Mouse (Mus musculus) G1E (cell line): ENCODE measurements around the gene Dkc1. TPM values are rescaled to one million over a fixed set of nuclear protein-coding genes. Genes with fewer than 3 reads are reported as not detected.

ENCODE experiments used
- ATAC-seq: 2 replicates; pipeline ENCODE4 v1.8.0; 2016; ENCODE audit warnings: mild to moderate bottlenecking; ENCODE audit not compliant: insufficient number of reproducible peaks, poor library complexity, low FRiP score, severe bottlenecking; ENCODE audit errors: extremely low read depth
- DNase-seq: peaks from one replicate; pipeline ENCODE4 v3.0.0; 2012; ENCODE audit warnings: low spot score
- H3K27me3 ChIP-seq: 2 replicates; pipeline ENCODE4 v1.6.1; 2012; ENCODE audit warnings: mild to moderate bottlenecking, low read length, inconsistent platforms; ENCODE audit not compliant: insufficient read depth
- H3K36me3 ChIP-seq: replicated peaks from 2 replicates; pipeline ENCODE3; 2012; ENCODE audit warnings: mild to moderate bottlenecking, inconsistent platforms
- H3K4me1 ChIP-seq: 2 replicates; pipeline ENCODE4 v1.6.1; 2012; ENCODE audit warnings: low read depth, low read length, inconsistent platforms, mixed read lengths; ENCODE audit not compliant: insufficient read depth
- H3K4me3 ChIP-seq: 2 replicates; pipeline ENCODE4 v1.5.1; 2012; ENCODE audit warnings: low read depth, mild to moderate bottlenecking, inconsistent platforms, low read length, moderate library complexity, mixed read lengths
- H3K9me3 ChIP-seq: replicated peaks from 2 replicates; pipeline ENCODE4 v1.6.1; 2012; ENCODE audit warnings: inconsistent platforms
- CTCF ChIP-seq: IDR thresholded peaks from 2 replicates; pipeline ENCODE4 v1.5.1; 2012; ENCODE audit warnings: low read depth, low read length, inconsistent platforms, mixed read lengths
- GATA1 ChIP-seq: IDR thresholded peaks from 2 replicates; pipeline ENCODE4 v1.6.1; 2012; ENCODE audit warnings: borderline replicate concordance, low read length, inconsistent platforms, mixed read lengths
- GATA2 ChIP-seq: IDR thresholded peaks from 2 replicates; pipeline ENCODE4 v1.6.1; 2012; ENCODE audit warnings: low read depth, low read length, inconsistent platforms, borderline replicate concordance
- POLR2AphosphoS5 ChIP-seq: IDR thresholded peaks from 2 replicates; pipeline ENCODE4 v1.6.1; 2012; ENCODE audit warnings: low read depth, low read length, inconsistent platforms; ENCODE audit not compliant: insufficient replicate concordance
- TAL1 ChIP-seq: conservative IDR thresholded peaks from 2 replicates; pipeline ENCODE4 v1.6.1; 2012; ENCODE audit warnings: low read depth, low read length, inconsistent platforms, mixed read lengths
- polyA plus RNA-seq: library from polyadenylated mRNA; stranded (reverse); fragments of >175 nt; gene quantifications from 2 replicates; pipeline ENCODE4 v1.2.3, GENCODE M21; 2012
- total RNA-seq, 2 experiments: library from RNA; stranded (forward) in 1 of 2; stranded (reverse) in 1 of 2; fragments of 200-1000 nt in 1 of 2; fragments of >200 nt in 1 of 2; fragmentation: Nextera tagmentation in 1 of 2; gene quantifications; 2 replicates each; pipeline ENCODE4 v1.2.3; 2014 to 2017

Gene Dkc1
- total and polyA plus RNA-seq, 3 experiments: 17.2 to 270 (median 249) TPM

DNA sequence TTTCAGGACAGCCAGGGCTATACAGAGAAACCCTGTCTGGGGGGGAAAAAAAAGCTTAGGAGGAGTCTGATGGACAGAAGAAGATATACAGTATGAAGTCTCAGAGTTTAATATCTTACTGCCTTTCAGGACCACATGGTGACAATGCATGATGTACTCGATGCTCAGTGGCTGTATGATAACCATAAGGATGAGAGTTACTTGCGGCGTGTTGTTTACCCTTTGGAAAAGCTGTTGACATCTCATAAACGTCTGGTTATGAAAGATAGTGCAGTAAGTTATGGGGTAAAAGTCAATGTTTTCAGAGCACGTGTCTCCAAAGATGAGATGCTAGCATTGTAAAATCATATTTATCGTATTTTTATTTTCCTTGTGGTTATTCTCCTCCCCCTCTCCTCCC lies 6.6 kb downstream of the Dkc1 start:
- DNase-seq: no peak
- Histone ChIP-seq H3K36me3 (peaks cover 62% of the 10 kb centered on the region), H3K27me3 (no peaks in the 10 kb centered on the region), H3K9me3 (no peaks in the 10 kb centered on the region), H3K4me1 (peaks cover 26% of the 10 kb centered on the region; the same call in 1 of the 2 replicates), H3K4me3 (no peak overlapping the region)
- ATAC-seq: peak; percentile 45; the same call in 1 of the 2 replicates
- TF ChIP-seq POLR2AphosphoS5 (no peak), CTCF (no peak), TAL1 (no peak), GATA1 (no peak), GATA2 (no peak)

DNA sequence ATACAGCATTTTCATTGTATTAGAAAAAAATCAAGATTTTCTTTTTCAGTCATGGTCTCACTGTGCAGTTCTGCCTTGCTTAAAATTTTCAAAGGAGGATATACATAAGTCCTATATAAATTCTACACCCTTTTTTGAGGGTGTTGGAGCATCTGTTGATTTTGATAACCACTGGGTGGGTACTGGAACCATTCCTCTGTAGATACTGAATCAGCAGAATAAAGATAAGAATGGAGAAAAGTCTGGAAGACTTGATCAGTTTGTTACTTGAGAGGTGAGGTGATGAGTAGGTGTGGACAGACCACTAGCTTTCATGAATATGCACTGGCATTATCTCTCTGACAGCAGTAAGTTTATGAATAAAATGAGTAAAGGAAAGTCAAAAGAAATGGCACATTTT lies 19.9 kb downstream of the Dkc1 start:
- peak; percentile 68 for ATAC-seq
- Histone ChIP-seq H3K9me3 (no peaks in the 10 kb centered on the region), H3K4me1 (peaks cover 26% of the 10 kb centered on the region; the same call in 1 of the 2 replicates), H3K36me3 (peaks cover 37% of the 10 kb centered on the region), H3K4me3 (no peak overlapping the region), H3K27me3 (no peaks in the 10 kb centered on the region)
- DNase-seq: no peak
- TF ChIP-seq TAL1 (peak; percentile 48), GATA1 (no peak)

DNA sequence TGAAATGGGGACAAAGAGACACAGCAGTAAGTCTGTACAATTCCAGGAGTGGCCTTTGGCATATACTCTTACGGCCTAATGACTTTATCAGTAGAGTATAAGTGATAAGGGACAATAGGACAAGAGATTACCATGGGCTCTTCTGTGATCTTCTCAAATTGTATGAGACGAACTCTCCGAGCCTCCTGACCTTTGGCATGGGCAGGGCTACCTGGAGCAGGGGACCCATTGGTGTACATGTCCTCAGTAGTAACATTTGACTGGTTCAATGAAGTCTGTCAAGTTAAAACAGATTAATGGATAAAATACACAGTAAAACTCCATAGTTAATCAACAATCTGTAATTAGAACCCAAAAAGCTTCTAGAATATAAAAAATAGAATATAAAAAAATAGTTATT lies 30.0 kb downstream of the Dkc1 start:
- no peak overlapping the region for H3K4me3 ChIP-seq
- H3K27me3 ChIP-seq: no peaks in the 10 kb centered on the region
- H3K36me3 ChIP-seq: peaks cover 18% of the 10 kb centered on the region
- H3K9me3 ChIP-seq: no peaks in the 10 kb centered on the region
- DNase-seq: no peak
- H3K4me1 ChIP-seq: peaks cover 16% of the 10 kb centered on the region; the same call in 1 of the 2 replicates
- TF ChIP-seq CTCF (no peak), POLR2AphosphoS5 (no peak), TAL1 (no peak), GATA2 (no peak), GATA1 (no peak)
- no peak for ATAC-seq

DNA sequence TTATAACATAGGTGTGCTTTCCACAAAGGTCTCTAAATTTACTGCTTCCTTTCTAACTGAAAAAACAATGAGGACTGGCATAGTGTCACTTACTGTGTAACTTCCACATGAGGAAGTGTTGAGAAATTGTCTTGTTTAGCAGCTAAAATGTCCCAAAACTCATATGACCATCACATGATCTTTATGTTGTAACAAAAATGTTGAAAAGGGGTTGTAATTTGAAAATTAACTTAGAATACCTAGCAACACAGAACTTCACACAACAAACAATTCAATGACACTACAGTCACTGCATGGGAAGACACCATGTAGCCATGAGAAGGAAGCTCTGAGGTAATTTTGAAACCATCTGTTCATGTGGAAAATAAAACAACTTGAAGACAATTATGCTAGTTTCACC lies 31.2 kb downstream of the Dkc1 start:
- Histone ChIP-seq H3K36me3 (peaks cover 16% of the 10 kb centered on the region), H3K9me3 (no peaks in the 10 kb centered on the region), H3K27me3 (no peaks in the 10 kb centered on the region), H3K4me1 (peaks cover 20% of the 10 kb centered on the region; the same call in 1 of the 2 replicates), H3K4me3 (no peak overlapping the region)
- no peak for TF ChIP-seq CTCF
- no peak for TF ChIP-seq TAL1
- no peak for TF ChIP-seq GATA1
- TF ChIP-seq POLR2AphosphoS5: no peak
- no peak for TF ChIP-seq GATA2
- no peak for DNase-seq
- no peak for ATAC-seq

DNA sequence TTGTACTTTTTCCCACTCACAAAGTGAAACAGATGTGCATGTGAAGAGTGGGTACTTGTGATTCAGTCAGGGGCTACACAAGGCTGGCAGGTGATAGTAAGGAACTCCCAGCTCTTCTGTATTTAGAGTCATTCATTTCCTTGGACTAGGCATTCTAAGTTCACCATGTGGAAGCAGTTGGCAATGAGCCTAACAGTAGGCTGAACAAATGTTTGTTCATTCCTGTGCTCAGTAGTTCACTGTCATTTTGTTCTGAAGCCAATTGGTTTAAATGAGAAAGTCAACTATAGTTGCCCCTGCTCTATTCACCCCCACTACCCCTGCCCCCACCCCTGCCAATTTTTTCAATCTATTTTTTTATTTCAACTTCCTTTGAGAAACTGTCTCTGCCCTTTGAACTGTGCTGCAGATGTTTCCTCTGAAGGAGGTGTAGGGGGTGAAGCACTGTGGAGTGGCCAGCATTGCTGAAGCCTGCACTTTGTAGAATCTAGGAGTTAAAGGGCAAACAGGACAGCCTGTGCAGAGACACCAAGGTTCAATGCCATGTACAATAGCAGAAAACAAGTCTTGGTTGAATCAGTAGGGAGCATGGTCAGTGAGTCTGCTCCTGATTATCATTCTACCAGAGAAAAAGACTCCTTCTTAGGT lies 32.8 kb downstream of the Dkc1 start:
- Histone ChIP-seq H3K9me3 (no peaks in the 10 kb centered on the region), H3K36me3 (peaks cover 11% of the 10 kb centered on the region), H3K4me3 (no peak overlapping the region; the same call in 1 of the 2 replicates), H3K27me3 (no peaks in the 10 kb centered on the region), H3K4me1 (peaks cover 20% of the 10 kb centered on the region; the same call in 1 of the 2 replicates)
- no peak for ATAC-seq
- no peak for DNase-seq
- no peak for TF ChIP-seq POLR2AphosphoS5
- no peak for TF ChIP-seq GATA1
- no peak for TF ChIP-seq CTCF
- TF ChIP-seq GATA2: no peak
- TF ChIP-seq TAL1: no peak

DNA sequence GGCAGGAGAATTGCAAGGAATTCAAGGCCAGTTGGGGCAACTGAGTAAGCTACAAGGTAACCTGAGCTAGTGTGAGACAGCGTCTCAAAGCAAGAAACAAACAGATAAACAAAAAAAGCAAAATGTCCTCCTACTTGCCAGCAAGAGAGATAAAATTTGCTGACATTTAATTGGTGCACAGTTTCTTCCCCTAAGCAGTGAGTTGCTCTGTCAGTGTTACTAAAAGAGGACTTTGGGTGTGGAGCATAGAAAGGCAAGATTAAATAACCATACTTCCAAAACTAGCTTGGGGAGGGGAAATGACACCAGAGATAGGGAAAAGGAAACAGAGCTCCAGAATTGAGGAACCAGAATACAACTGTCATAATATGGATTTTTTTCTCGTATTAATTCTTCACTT lies 33.8 kb downstream of the Dkc1 start:
- peaks cover 11% of the 10 kb centered on the region for H3K36me3 ChIP-seq
- H3K4me3 ChIP-seq: no peak overlapping the region; the same call in 1 of the 2 replicates
- ATAC-seq: no peak
- DNase-seq: no peak
- no peaks in the 10 kb centered on the region for H3K9me3 ChIP-seq
- H3K27me3 ChIP-seq: no peaks in the 10 kb centered on the region
- TF ChIP-seq GATA2: no peak
- TF ChIP-seq TAL1: no peak
- TF ChIP-seq POLR2AphosphoS5: no peak
- TF ChIP-seq CTCF: no peak
- no peak for TF ChIP-seq GATA1
- H3K4me1 ChIP-seq: peaks cover 20% of the 10 kb centered on the region; the same call in 1 of the 2 replicates
